Mouse (Mus musculus) spleen, adult 2 months (tissue): Measurements from ENCODE around the gene Lef1.

Experiments used
- CTCF ChIP-seq: fragments of 200-500 bp; IDR thresholded peaks from 2 replicates; pipeline ENCODE4 v1.5.1; 2011; ENCODE audit warnings: mild to moderate bottlenecking, inconsistent platforms; ENCODE audit not compliant: insufficient read depth, insufficient read length, insufficient replicate concordance; ENCODE audit errors: extremely low read depth
- POLR2A ChIP-seq: fragments of 200-500 bp; IDR thresholded peaks from 2 replicates; pipeline ENCODE4 v1.6.1; 2011; ENCODE audit warnings: low read depth, low read length, inconsistent platforms

GRCm38 (mm10) chr3:131266366-131267050, 156.2 kb downstream of the Lef1 start:
- TF ChIP-seq CTCF, result no peak
- TF ChIP-seq POLR2A, result no peak
